Mouse (Mus musculus) layer of hippocampus, adult 18-20 months (tissue): ENCODE data around the gene Szt2. TPM values are rescaled to one million over a fixed set of nuclear protein-coding genes. Genes with fewer than 3 reads are reported as not detected.

ENCODE experiments used
- DNase-seq, 2 experiments: peaks; one replicate each; pipeline ENCODE4 v3.0.0; 2022; ENCODE audit warnings: low spot score in 2 of 2
- long read RNA-seq: library from polyadenylated mRNA; stranded (forward); transcript quantifications from one replicate; pipeline ENCODE4 v2.0.0, GENCODE M21; 2021
- total RNA-seq, 2 experiments: library from RNA; stranded (reverse); gene quantifications; 2 replicates each; pipeline ENCODE4 v1.2.3; 2021

Gene Szt2
- 10 to 100 TPM; 29.7 to 34.4 TPM for total RNA-seq
- long read RNA-seq, partial matches to known transcripts, result 3 of 6 reads
- long read RNA-seq, other reads (novel, unspliced or antisense), result 3 of 6 reads

GRCm38 (mm10) chr4:118409142-118409900 is at the start of gene Szt2, which contains the start of gene Med8:
TSS of gene Szt2 (minus strand) at chr4:118409273.
TSS of gene Med8 (plus strand) at chr4:118409337.
- peak; percentile 91 to 95 for DNase-seq

- peak in 1 of 2 experiments; percentile 13 for DNase-seq
Measured at GRCm38 (mm10) chr4:118457345-118457975, 48.4 kb upstream of the Szt2 start, which contains the start of gene Mpl. TSS of gene Mpl (minus strand) at chr4:118457513.

DNA sequence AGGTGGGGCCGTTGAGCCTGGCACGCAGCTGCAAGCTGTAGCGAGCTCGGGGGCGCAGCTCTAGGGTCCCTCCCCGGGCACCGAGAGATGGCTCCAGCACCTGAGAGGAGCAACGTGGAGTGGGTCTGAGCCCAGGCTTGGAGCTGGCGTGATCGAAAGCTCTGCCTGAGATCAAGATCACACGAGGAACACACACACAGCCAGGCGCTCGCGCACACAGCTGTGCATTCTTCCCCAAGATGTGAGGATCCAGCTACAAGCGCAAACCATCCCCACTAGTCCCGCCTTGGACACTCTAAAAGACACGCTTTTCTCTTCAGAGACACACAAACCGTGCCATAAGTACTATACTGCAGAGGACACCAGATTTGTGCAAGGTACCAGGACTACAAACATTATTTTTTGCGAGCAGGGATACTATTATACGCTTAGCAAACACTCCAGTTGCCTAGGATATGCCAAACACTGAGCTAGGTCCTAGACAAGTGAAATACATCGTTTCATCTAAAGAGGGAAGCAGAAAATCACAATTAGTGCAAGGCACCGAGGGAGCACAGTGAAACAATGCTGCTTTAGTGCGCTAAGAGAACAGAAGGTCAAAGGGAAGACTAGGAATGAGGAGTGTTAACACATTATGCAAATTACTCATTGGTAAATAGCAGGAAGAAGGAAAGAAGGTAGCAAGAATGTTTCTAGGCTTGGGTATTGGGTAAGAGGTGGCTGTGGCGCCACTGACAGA is 37.5 kb upstream of the Szt2 start:
- peak in 1 of 2 experiments; percentile 16 for DNase-seq

DNA sequence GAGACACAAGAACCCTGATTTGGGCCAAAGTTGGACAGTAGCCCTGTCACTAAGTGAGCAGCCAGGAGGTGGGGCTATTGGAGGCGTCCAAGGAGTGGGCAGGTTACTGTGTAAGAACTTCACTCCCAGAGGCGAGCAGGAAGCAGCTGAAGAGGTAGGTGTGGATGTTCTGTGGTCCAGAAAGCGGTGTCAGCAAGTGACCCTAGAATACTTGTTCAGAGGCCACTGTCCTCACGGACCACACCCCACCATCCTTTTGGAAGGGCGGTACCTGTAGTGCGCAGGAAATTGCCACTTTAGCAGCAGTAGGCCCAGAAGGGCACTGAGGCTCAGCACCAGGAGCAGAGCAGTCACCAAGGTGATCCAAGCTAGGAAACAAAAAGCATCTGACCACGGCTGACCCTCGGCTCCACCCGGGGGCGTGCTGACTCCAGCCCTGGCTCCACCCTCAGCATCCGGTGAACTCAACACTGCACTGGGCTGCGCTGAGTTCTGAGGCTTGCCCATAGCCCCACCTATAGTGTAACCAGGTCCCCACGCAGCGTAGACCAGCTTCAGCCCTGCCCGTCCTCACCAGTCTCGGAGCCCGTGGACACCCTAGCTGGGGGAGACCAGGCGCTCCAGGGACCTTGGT is 36.8 kb upstream of the Szt2 start:
- DNase-seq, result peak in 1 of 2 experiments; percentile 20

DNA sequence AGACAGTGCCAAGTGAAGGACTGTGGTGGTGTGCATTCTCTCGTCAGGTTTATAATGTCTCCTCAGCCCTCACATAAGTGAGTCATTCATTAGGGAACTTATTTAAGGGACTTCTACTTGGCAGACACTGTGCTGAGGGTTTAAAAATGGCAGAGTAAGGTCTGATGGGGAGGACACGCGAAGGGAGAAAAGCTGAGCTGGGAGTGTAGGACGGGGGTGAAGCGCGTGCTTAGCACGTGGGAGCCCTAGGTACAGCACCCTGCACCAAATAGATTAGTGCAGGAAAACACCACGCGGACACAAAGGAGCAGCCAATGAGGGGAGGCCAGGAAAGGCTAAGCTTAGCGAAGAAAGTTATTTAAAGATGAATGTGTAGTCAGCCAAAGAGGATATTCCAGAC is 36.0 kb upstream of the Szt2 start:
- DNase-seq, result no peak

- no peak for DNase-seq
Measured at GRCm38 (mm10) chr4:118437829-118438253, 28.8 kb upstream of the Szt2 start.

DNA sequence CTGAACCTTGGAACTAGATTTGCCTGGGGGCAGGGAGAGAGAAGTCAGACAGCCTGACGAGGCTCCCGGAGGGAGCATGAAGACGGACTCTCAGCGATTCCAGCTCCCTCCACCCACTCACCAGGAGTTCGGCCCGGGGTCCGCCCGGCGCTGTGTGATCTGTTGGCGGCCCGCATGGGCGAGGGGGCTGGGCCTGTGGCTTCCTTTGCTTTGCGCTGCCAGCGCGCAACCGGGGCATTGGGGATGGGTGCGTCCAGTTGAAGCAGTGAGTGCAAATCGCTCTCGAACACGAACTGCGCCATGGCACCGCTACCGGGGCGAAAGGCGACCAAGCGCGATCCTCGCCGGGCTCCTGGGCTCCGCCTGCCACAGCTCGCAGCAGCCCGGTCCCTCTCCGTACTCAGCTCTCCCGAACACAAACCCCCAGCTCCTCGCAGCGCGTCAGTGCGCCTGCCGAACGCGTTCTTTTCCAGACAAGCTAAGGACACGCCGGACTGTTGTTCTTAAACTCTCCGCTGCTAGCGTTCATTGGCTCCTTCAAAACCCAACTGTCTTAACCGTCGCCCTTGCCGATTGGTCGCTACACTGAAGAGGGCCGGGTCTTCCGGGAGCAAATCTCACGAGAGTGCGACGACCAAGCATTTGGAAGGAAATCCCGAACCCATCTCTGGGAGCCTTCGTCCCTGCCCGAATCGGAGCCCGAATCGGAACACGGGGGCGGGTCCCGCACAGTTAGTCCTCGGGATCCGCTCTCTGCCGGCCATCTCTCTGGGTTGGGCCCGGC is 27.9 kb upstream of the Szt2 start, which contains the start of gene Cdc20:
Cdc20 (minus strand) TSS at position 533 of the 784 bp plus-strand sequence.
- peak; percentile 82 to 91 for DNase-seq

- no peak for DNase-seq
Measured at GRCm38 (mm10) chr4:118432332-118432731, 23.3 kb upstream of the Szt2 start.

- DNase-seq, result no peak
Measured at GRCm38 (mm10) chr4:118429215-118429895, 20.3 kb upstream of the Szt2 start.

- DNase-seq, result no peak
Measured at GRCm38 (mm10) chr4:118428531-118429214, 19.6 kb upstream of the Szt2 start.

- DNase-seq, result peak; percentile 54 to 71
Measured at GRCm38 (mm10) chr4:118427768-118428451, 18.8 kb upstream of the Szt2 start, which contains the start of gene Elovl1. TSS of gene Elovl1 (plus strand) at chr4:118428093.

- DNase-seq, result no peak
Measured at GRCm38 (mm10) chr4:118427415-118427767, 18.3 kb upstream of the Szt2 start.

DNA sequence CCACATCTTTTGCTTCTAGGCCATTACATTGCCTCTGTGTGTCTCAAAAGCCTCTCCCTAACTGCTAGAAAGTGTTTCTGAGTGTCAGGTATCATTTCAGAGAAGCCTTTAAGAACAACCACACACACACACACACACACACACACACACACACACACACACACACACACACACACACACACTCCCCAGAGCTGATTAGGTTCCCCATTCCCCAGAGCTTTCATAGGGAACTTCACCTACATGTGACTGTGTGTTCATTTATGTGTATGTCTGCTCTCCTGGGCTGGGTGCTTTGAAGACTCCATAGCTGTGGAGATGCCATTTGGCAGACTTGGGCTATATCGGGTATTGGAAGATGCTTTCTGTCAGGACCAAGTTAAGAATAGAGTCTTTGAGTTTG is 16.3 kb upstream of the Szt2 start:
- no peak for DNase-seq

GRCm38 (mm10) chr4:118424541-118425160 is 15.6 kb upstream of the Szt2 start:
- no peak for DNase-seq

GRCm38 (mm10) chr4:118421384-118421783 is 12.3 kb upstream of the Szt2 start:
- no peak for DNase-seq

GRCm38 (mm10) chr4:118417112-118417797 is 8.2 kb upstream of the Szt2 start:
- peak in 1 of 2 experiments; percentile 22 for DNase-seq

- peak in 1 of 2 experiments; percentile 29 for DNase-seq
Measured at GRCm38 (mm10) chr4:118416329-118416728, 7.3 kb upstream of the Szt2 start.
